Mouse (Mus musculus): ENCODE data around the gene Tmem174. TPM values are rescaled to one million over a fixed set of nuclear protein-coding genes. Genes with fewer than 3 reads are reported as not detected.
A peak's percentile ranks its signal among the peaks of the same experiment; 100 is the strongest.

Tmem174 gene
- polyA plus RNA-seq (2015; fragmentation: Nextera tagmentation; extraction: Ambion mirVana): not detected in 2 replicates

DNA sequence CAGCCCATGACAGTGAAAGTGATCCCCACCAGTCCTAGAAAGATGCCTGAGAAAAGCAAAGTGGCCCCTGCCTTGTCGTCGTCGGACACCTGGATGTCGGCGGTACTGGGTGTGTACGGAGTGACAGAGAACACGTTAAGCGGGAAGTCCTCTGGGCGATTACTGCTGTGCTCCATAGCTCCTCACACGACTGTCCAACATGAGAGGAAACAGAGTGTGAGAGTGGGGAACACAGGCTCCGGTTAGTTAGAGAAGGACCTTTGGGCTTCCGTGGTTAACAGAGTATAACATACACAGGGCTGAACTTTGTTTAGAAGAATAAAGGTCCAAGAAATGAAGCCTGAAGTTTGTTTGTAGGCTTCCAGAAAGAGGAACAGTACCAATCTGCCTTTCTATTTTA lies at the start of gene Tmem174:
Gene Tmem174 (minus strand): TSS at position 266 of the 400 bp plus-strand sequence.
- no peak for ATAC-seq (ENCODE audit: extremely low read depth, insufficient number of reproducible peaks, low FRiP score, low TSS enrichment)
- Histone ChIP-seq H3K9me3 (peaks cover 6% of the 10 kb centered on the region; the same call in 1 of the 2 replicates), H3K27me3 (replicated peaks) (peaks cover 26% of the 10 kb centered on the region), H3K4me2 (peak within 1 kb of the TSS; percentile 61), H3K4me3 (peak within 1 kb of the TSS; percentile 33), H3K9ac (0 out of 2 replicates have a peak within 1 kb of the TSS, but pooled peaks have one; percentile 19), H3K27ac (replicated peaks) (no peak within 1 kb of the TSS), H3K36me3 (no peaks in the 10 kb centered on the region), H3K4me1 (peaks cover 23% of the 10 kb centered on the region)
- WGBS: 73% methylated on average over 12 of the region's 12 CpGs

DNA sequence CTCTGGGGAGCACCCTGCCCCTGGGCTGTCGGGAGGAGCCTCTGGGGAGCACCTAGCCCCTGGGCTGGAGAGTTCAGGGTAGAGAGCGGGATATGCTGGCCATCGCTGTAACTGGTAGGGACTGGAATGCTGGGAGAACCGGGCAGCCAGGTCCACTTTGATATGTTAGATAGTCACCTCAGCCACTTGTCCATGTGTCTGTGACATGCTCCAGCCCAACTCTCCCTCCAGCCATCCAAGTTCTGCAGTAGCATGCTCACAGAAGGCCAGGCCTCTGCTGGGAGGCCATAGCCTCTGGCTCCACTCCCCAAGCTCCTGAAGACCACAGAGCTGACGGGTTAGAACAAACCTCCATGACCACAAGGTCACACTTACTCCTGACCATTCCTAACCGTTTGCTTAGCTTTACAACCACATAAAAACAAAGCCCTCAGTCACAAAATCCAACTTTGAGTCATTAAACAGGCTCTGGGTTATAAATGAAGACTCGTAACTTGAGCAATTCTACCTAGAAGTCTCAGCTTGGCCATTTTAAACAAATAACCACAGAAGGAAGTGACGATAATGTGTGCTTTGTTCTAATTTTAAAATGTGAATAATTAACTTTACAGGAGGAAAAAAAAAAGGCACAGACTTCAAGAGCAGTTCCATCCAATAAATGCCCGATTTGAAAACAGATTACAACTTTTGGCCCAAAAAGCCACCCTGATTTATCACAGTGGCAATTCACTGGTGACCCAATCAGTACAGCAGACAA lies 47.1 kb upstream of the Tmem174 start:
- Histone ChIP-seq H3K4me1 (peaks cover 14% of the 10 kb centered on the region), H3K4me3 (no peak overlapping the region), H3K27me3 (replicated peaks) (peaks cover 8% of the 10 kb centered on the region; the same call in 1 of the 2 replicates), H3K9ac (no peak overlapping the region), H3K9me3 (no peaks in the 10 kb centered on the region), H3K36me3 (no peaks in the 10 kb centered on the region), H3K4me2 (no peak overlapping the region), H3K27ac (replicated peaks) (no peak overlapping the region)
- ATAC-seq (ENCODE audit: extremely low read depth, insufficient number of reproducible peaks, low FRiP score, low TSS enrichment): no peak
- WGBS: 63% methylated on average over 9 of the region's 9 CpGs

DNA sequence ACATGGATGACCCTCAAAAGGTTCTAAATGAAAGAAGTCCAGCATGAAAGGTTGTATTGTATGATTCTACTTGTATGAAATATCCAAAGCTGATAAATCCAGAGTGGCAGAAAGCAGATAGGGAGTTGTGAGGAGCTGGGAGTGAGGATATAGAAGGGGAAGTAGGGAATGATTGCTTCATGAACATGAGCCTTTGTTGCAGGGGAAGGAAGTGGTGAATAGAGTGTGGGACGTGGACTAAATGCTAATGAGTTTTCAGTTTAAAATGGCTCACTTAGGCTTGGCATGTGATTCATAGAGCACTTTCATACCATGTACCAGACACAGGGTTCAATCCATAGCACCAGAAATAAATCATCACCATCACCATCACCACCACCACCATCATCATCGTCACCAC lies 46.2 kb upstream of the Tmem174 start:
- Histone ChIP-seq H3K9ac (no peak overlapping the region), H3K4me1 (peaks cover 17% of the 10 kb centered on the region), H3K27ac (replicated peaks) (no peak overlapping the region), H3K9me3 (no peaks in the 10 kb centered on the region), H3K4me2 (no peak overlapping the region), H3K27me3 (replicated peaks) (peaks cover 8% of the 10 kb centered on the region; the same call in 1 of the 2 replicates), H3K4me3 (no peak overlapping the region), H3K36me3 (no peaks in the 10 kb centered on the region)
- ATAC-seq (ENCODE audit: extremely low read depth, insufficient number of reproducible peaks, low FRiP score, low TSS enrichment): no peak
- 77% methylated on average over 2 of the region's 2 CpGs for WGBS

DNA sequence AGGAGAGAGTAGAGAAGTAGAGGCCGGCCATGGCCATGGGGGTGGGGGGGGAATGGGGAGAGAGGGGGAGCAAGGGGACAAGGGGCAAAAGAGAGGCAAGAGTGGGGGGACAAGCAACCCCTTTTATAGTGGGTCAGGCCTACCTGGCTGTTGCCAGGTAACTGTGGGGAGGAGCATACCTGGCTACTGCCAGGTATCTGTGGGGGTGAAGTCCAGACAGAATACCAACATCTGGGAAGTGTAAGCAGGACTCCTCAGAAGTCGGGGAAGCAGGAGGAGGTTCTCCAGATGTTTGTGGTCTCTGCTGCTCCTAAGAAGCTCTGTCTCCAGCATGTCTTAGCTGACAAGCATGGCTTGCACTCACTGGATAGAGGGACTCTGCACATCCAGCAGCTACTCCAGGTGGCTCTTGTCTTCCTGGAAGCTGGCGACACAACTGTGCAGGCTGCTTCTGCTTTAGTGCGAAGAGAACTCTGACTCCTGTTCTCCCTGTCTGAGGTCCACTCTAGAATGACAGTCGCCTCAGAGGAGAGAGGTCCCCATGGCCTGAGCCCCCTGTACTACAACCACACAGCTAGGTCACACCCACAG lies 43.4 kb upstream of the Tmem174 start:
- no peak for ATAC-seq (ENCODE audit: extremely low read depth, insufficient number of reproducible peaks, low FRiP score, low TSS enrichment)
- Histone ChIP-seq H3K9me3 (no peaks in the 10 kb centered on the region), H3K4me1 (peaks cover 17% of the 10 kb centered on the region), H3K27ac (replicated peaks) (no peak overlapping the region), H3K4me2 (no peak overlapping the region), H3K27me3 (replicated peaks) (no peaks in the 10 kb centered on the region), H3K9ac (no peak overlapping the region), H3K36me3 (no peaks in the 10 kb centered on the region), H3K4me3 (no peak overlapping the region)
- WGBS: 70% methylated on average over 5 of the region's 5 CpGs

DNA sequence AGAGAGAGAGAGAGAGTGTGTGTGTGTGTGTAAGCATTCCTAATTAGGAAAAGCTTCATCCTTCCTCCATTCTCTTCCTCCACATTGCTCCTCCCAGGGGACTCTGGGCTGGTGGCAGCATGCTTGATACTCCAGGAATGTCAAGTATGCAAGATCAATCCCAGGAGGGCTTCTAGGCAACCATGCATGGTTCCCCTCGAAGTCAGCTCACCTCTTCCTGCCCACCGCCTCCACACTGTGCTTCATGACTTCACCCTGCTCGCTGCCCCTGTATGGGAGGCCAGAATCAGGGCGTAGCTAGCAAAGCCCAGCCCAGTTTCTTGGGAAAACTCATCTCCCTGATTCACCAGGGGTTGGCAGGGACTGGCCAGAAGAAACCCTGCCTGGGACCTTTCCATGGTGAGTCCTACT lies 42.4 kb upstream of the Tmem174 start:
- peaks cover 17% of the 10 kb centered on the region for H3K4me1 ChIP-seq
- H3K4me2 ChIP-seq: no peak overlapping the region
- ATAC-seq (ENCODE audit: extremely low read depth, insufficient number of reproducible peaks, low FRiP score, low TSS enrichment): no peak
- no peak overlapping the region for H3K4me3 ChIP-seq
- WGBS: 23% methylated on average over 4 of the region's 4 CpGs
- no peaks in the 10 kb centered on the region for H3K27me3 ChIP-seq (replicated peaks)
- no peaks in the 10 kb centered on the region for H3K9me3 ChIP-seq
- H3K27ac ChIP-seq (replicated peaks): no peak overlapping the region
- no peaks in the 10 kb centered on the region for H3K36me3 ChIP-seq
- H3K9ac ChIP-seq: no peak overlapping the region

DNA sequence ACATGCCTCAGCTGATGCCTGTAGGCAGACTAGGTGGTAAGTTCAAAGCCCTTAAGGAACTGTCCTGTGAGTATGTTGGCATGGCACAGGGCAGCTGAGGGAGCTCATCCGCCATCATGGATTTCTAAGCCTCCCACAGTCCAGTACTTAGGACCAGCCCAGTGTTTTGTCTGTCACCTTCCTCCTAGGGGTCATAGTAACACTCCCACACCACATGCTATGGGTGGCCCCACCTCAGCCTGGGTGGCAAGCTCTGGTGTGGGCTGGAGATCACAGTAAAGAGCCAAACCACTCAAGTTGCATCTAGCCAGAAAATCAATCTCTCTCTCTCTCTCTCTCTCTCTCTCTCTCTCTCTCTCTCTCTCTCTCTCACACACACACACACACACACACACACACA lies 42.0 kb upstream of the Tmem174 start:
- no peaks in the 10 kb centered on the region for H3K27me3 ChIP-seq (replicated peaks)
- no peak overlapping the region for H3K9ac ChIP-seq
- H3K27ac ChIP-seq (replicated peaks): no peak overlapping the region
- no peaks in the 10 kb centered on the region for H3K9me3 ChIP-seq
- H3K4me2 ChIP-seq: no peak overlapping the region
- no peaks in the 10 kb centered on the region for H3K36me3 ChIP-seq
- H3K4me3 ChIP-seq: no peak overlapping the region
- no peak for ATAC-seq (ENCODE audit: extremely low read depth, insufficient number of reproducible peaks, low FRiP score, low TSS enrichment)
- peaks cover 17% of the 10 kb centered on the region for H3K4me1 ChIP-seq
- WGBS: 95% methylated on average over 1 of the region's 1 CpGs

DNA sequence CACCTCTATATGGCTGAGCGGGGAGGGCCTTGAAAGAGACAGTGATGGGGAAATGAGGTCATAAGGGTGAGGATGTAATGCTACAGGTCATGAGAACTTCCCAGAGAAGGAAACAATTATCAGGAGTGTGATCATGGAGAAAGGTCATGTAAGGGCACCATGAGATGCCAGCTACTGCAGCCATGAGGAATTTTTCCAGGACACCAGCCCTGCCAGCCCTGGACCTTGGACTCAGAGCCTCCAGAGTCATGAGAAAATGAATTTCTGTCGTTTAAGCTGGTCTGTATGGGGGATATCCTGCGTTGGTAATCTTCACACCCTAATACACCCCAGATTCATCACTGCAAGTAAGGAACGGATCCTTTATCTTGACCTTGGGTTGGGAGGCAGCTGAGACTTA lies 36.7 kb upstream of the Tmem174 start:
- Histone ChIP-seq H3K9me3 (no peaks in the 10 kb centered on the region), H3K4me2 (no peak overlapping the region), H3K9ac (no peak overlapping the region), H3K27me3 (replicated peaks) (no peaks in the 10 kb centered on the region), H3K4me3 (no peak overlapping the region), H3K4me1 (no peaks in the 10 kb centered on the region), H3K27ac (replicated peaks) (no peak overlapping the region), H3K36me3 (no peaks in the 10 kb centered on the region)
- ATAC-seq (ENCODE audit: extremely low read depth, insufficient number of reproducible peaks, low FRiP score, low TSS enrichment): no peak
- WGBS: 65% methylated on average over 4 of the region's 4 CpGs

DNA sequence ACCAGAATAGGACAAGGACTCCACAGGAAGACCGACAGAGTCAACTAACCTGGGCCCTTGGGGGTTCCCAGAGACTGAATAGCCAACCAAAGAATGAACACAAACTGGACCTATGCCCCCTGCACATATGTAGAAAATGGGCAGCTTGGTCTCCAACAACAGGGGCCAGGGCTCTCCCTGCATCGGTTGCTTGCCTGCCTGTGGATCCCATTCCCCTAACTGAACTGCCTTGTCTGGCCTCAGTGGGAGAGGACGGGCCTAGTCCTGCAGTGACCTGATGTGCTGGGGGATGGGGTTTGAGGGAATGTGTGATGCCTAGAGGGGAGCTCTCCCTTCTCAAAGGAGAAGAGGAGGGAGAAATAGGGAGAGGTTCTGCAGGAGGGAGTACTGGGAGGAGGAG lies 32.1 kb upstream of the Tmem174 start:
- no peak overlapping the region for H3K4me3 ChIP-seq
- no peaks in the 10 kb centered on the region for H3K27me3 ChIP-seq (replicated peaks)
- no peak overlapping the region for H3K27ac ChIP-seq (replicated peaks)
- H3K36me3 ChIP-seq: no peaks in the 10 kb centered on the region
- H3K4me1 ChIP-seq: peaks cover 10% of the 10 kb centered on the region
- no peak overlapping the region for H3K9ac ChIP-seq
- WGBS: 70% methylated on average over 3 of the region's 3 CpGs
- no peak for ATAC-seq (ENCODE audit: extremely low read depth, insufficient number of reproducible peaks, low FRiP score, low TSS enrichment)
- H3K4me2 ChIP-seq: no peak overlapping the region
- H3K9me3 ChIP-seq: no peaks in the 10 kb centered on the region

DNA sequence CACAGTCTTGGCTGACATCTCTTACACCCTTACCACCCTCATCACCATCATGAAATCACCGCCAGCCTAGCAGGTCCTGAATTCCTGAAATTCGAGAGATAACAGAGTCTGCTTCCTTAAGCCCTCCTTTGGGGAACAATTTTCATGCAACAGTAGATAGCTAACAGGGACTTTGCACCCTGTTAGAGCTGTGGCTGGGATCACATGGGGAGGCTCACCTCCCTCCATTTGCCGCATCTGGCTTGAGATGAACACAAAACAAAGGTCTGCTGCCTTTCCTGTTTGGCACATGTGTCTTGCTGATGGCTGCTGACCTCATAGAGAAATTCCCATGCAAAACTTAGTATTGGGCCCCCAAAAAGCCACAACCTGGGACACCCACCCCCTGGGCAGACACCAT lies 30.1 kb upstream of the Tmem174 start:
- Histone ChIP-seq H3K36me3 (no peaks in the 10 kb centered on the region), H3K27me3 (replicated peaks) (no peaks in the 10 kb centered on the region), H3K4me3 (no peak overlapping the region), H3K9ac (no peak overlapping the region), H3K4me2 (no peak overlapping the region), H3K4me1 (peaks cover 10% of the 10 kb centered on the region), H3K9me3 (peaks cover 3% of the 10 kb centered on the region), H3K27ac (replicated peaks) (no peak overlapping the region)
- WGBS: 33% methylated on average over 3 of the region's 3 CpGs
- no peak for ATAC-seq (ENCODE audit: extremely low read depth, insufficient number of reproducible peaks, low FRiP score, low TSS enrichment)

DNA sequence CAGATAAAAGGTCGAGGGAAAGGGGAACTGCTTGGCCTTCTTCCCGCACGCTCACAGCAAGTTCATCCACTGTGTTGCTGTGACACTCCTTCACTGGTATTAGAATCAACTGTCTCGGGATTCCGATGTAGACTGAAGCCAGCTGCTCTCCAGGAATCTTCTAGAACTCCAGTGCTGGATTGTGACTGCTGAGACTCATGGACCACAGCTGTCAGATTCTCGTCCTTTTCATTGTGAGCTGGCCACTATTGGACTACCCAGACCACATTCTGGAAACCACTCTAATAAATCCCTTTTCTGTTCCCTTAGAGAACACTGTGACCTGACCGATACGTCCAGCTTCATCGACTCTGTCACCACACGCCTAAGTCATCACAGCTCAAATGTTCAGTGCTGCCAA lies 28.0 kb upstream of the Tmem174 start:
- Histone ChIP-seq H3K27ac (replicated peaks) (no peak overlapping the region), H3K9me3 (peaks cover 8% of the 10 kb centered on the region), H3K4me3 (no peak overlapping the region), H3K27me3 (replicated peaks) (no peaks in the 10 kb centered on the region), H3K36me3 (no peaks in the 10 kb centered on the region), H3K4me1 (peaks cover 10% of the 10 kb centered on the region), H3K9ac (no peak overlapping the region), H3K4me2 (no peak overlapping the region)
- ATAC-seq (ENCODE audit: extremely low read depth, insufficient number of reproducible peaks, low FRiP score, low TSS enrichment): no peak
- 73% methylated on average over 10 of the region's 10 CpGs for WGBS

DNA sequence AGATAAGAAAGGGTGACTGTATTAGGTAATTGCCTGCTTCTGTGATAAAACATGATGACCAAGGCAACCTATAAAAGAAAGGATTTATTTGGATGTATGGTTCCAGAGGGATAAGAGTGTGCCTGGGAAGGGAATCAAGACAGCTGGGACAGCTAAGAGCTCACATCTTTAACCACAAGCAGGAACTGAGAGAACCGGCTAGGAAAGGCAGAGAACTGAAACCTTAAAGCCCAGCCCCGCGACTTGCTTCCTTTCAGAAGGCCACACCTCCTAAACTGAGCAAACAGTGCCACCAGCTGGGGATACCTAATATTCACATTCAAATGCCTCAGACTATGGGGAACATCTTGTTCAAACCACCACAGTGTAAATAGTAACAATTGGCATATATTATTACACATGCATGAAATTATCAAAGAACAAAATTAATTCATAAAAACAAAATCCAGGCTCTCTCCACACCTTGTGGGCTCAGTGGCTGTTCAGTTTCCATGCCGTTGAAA lies 25.0 kb upstream of the Tmem174 start:
- ATAC-seq (ENCODE audit: extremely low read depth, insufficient number of reproducible peaks, low FRiP score, low TSS enrichment): no peak
- WGBS: 78% methylated on average over 4 of the region's 4 CpGs
- no peaks in the 10 kb centered on the region for H3K36me3 ChIP-seq
- H3K4me3 ChIP-seq: no peak overlapping the region
- peaks cover 8% of the 10 kb centered on the region for H3K9me3 ChIP-seq
- H3K27me3 ChIP-seq (replicated peaks): no peaks in the 10 kb centered on the region
- peaks cover 6% of the 10 kb centered on the region for H3K4me1 ChIP-seq
- no peak overlapping the region for H3K9ac ChIP-seq
- no peak overlapping the region for H3K4me2 ChIP-seq
- no peak overlapping the region for H3K27ac ChIP-seq (replicated peaks)
